In the genomic region with DNA sequence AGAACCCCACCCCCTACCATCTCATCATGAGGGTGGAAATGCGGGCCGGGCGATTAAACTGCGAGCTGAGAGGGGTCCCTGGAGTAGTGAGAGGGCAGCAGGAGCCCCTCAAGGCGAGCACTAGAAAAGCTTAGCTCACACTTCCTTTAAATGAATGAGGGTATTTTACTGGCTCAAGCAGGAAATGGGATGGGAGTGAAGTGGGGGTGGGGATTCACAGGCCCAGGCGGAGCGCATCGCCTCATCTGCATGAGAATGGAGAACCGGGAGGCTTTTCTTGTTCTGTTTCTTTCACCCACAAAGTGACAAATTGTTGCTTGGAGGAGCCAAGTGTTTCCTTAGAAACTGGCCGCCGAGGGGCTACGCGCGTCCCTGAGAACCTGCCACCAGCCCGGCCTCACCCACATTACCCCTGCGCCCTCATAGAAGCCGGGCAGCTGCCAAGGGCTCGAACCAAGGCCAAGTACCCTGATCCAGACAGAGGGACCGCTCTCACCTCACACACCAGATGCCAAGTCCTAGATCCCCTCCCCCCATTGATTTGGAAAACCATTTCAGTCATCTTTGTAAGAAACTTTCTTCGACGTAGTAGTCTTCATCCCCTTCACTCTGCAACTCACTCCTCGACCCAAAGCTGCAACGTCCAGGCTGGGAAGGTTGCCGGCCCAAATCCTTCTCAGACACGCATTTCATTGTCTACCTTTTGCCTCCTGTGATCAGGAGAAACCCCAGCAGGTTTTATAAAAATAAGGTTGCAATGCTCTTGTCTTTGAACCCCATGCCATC, we compare ENCODE assay signal across 11 mouse cellular contexts. TPM values are rescaled to one million over a fixed set of nuclear protein-coding genes. Genes with fewer than 3 reads are reported as not detected.
DNase-seq lines count a peak whose midpoint lies in the region; ATAC-seq and TF ChIP-seq lines count a peak whose summit lies in the region.
"Had no signal": no experiment of that assay in that cellular context is flagged by ENCODE, and none has a peak within 500 bp of the region (broad histone marks: within the 10 kb centered on the region; RNA-seq: fewer than 3 reads in every experiment).

No protein-coding gene starts in this region.

- H3K27ac ChIP-seq in embryonic facial prominence, embryonic 14.5 days (replicated peaks; ENCODE audit: low read depth, low read length) = no peak overlapping the region
- H3K27ac ChIP-seq in limb, embryonic 10.5 days = no peak overlapping the region
- H3K27ac ChIP-seq in olfactory bulb, adult 2 months (ENCODE audit: insufficient read depth, low read depth, low read length) = 0 out of 2 replicates have a peak overlapping the region, but pooled peaks have one; percentile 2
- H3K27ac ChIP-seq in kidney, embryonic 15.5 days = no peak overlapping the region
- H3K27ac ChIP-seq: heart, embryonic 15.5 days had no signal

- no peak for TF ChIP-seq CTCF in olfactory bulb, adult 2 months (IDR thresholded peaks at IDR 0.05; ENCODE audit: insufficient read depth, low read depth, low read length)

- no peak overlapping the region for H3K4me3 ChIP-seq in embryonic facial prominence, embryonic 14.5 days (ENCODE audit: low read depth, low read length)
- no peak overlapping the region for H3K4me3 ChIP-seq in limb, embryonic 10.5 days
- peak overlapping the region; percentile 31 for H3K4me3 ChIP-seq in olfactory bulb, adult 2 months (ENCODE audit: insufficient read depth, low read depth, low read length)
- H3K4me3 ChIP-seq in kidney, embryonic 15.5 days (replicated peaks) = no peak overlapping the region
- H3K4me3 ChIP-seq: heart, embryonic 15.5 days had no signal

- ATAC-seq in embryonic facial prominence, embryonic 14.5 days (ENCODE audit: low read depth) = no peak
- no peak for ATAC-seq in inflammation-experienced regulatory T-cells, adult 6 months
- ATAC-seq in kidney, embryonic 15.5 days (replicated peaks; ENCODE audit: low FRiP score) = no peak; the same call in 1 of the 2 replicates

- H3K9me3 ChIP-seq in embryonic facial prominence, embryonic 14.5 days (ENCODE audit: control insufficient read depth, low read length) = no peaks in the 10 kb centered on the region
- H3K9me3 ChIP-seq in limb, embryonic 10.5 days (replicated peaks) = no peaks in the 10 kb centered on the region
- H3K9me3 ChIP-seq in kidney, embryonic 15.5 days (replicated peaks) = no peaks in the 10 kb centered on the region
- H3K9me3 ChIP-seq: heart, embryonic 15.5 days had no signal

- no peak for TF ChIP-seq POLR2A in olfactory bulb, adult 2 months (IDR thresholded peaks at IDR 0.05; ENCODE audit: insufficient read depth, low read depth, low read length)

- 0 out of 2 replicates have a peak overlapping the region, but pooled peaks have one; percentile 38 for H3K4me2 ChIP-seq in embryonic facial prominence, embryonic 14.5 days (ENCODE audit: low read depth, low read length)
- H3K4me2 ChIP-seq in kidney, embryonic 15.5 days = no peak overlapping the region

- no peaks in the 10 kb centered on the region for H3K36me3 ChIP-seq in embryonic facial prominence, embryonic 14.5 days (ENCODE audit: control insufficient read depth, insufficient read depth, low read length)
- H3K36me3 ChIP-seq in limb, embryonic 10.5 days = no peaks in the 10 kb centered on the region
- H3K36me3 ChIP-seq in kidney, embryonic 15.5 days = no peaks in the 10 kb centered on the region
- H3K36me3 ChIP-seq: heart, embryonic 15.5 days had no signal

- no peak overlapping the region for H3K9ac ChIP-seq in embryonic facial prominence, embryonic 14.5 days (ENCODE audit: low read depth, low read length)
- H3K9ac ChIP-seq in kidney, embryonic 15.5 days = no peak overlapping the region
- H3K9ac ChIP-seq: heart, embryonic 15.5 days had no signal

- H3K4me1 ChIP-seq in embryonic facial prominence, embryonic 14.5 days (ENCODE audit: control insufficient read depth, insufficient read depth, low read length) = peaks cover 4% of the 10 kb centered on the region; the same call in 1 of the 2 replicates
- peaks cover 21% of the 10 kb centered on the region; the same call in 1 of the 2 replicates for H3K4me1 ChIP-seq in limb, embryonic 10.5 days
- peaks cover 10% of the 10 kb centered on the region for H3K4me1 ChIP-seq in olfactory bulb, adult 2 months (ENCODE audit: control insufficient read depth, insufficient read depth, low read length)
- H3K4me1 ChIP-seq in kidney, embryonic 15.5 days = peaks cover 17% of the 10 kb centered on the region

- WGBS in embryonic facial prominence, embryonic 14.5 days = 2% methylated on average over 17 of the region's 25 CpGs
- WGBS in limb, embryonic 10.5 days = 1% methylated on average over 25 of the region's 25 CpGs
- 14% methylated on average over 25 of the region's 25 CpGs for WGBS in olfactory bulb, adult 2 months
- WGBS in kidney, embryonic 15.5 days = 4% methylated on average over 25 of the region's 25 CpGs

- DNase-seq in cerebellum, postnatal 10 days = peak; percentile 53 to 64
- no peak for DNase-seq in cerebellum, adult 11 months
- DNase-seq in embryonic facial prominence, embryonic 14.5 days (ENCODE audit: low spot score) = no peak
- DNase-seq in limb, embryonic 10.5 days (ENCODE audit: low spot score) = peak; percentile 34
- no peak for DNase-seq in heart, adult 18-20 months

- H3K27me3 ChIP-seq in embryonic facial prominence, embryonic 14.5 days (replicated peaks; ENCODE audit: control insufficient read depth, insufficient read depth, low read length) = peaks cover 73% of the 10 kb centered on the region
- H3K27me3 ChIP-seq in limb, embryonic 10.5 days (ENCODE audit: low read depth, poor library complexity, severe bottlenecking) = peaks cover 79% of the 10 kb centered on the region
- peaks cover 75% of the 10 kb centered on the region for H3K27me3 ChIP-seq in kidney, embryonic 15.5 days

RNA-seq across cellular contexts. Expression of a gene that starts 8.7 kb away (rescaled TPM):
- polyA plus RNA-seq in embryonic facial prominence, embryonic 14.5 days (2014; fragmentation: Nextera tagmentation; extraction: Ambion mirVana) = 3.1 TPM in 2 replicates
- not detected in 2 replicates for polyA plus RNA-seq in limb, embryonic 10.5 days (2016; fragmentation: Nextera tagmentation; extraction: Ambion mirVana)
- not detected in 2 replicates for polyA plus RNA-seq in olfactory bulb, adult 2 months (2012; ENCODE audit: insufficient read depth, insufficient read length, low replicate concordance, missing spikeins)
- under 1 TPM in 1 of 2 experiments, not detected in 1; 0.13 TPM for total RNA-seq in heart, adult 18-20 months (2021)
- polyA plus RNA-seq in inflammation-experienced regulatory T-cells, adult 6 months (2017; shearing (Covaris generic)) = not detected
- polyA plus RNA-seq in kidney, embryonic 15.5 days (2015; fragmentation: Nextera tagmentation; extraction: Ambion mirVana) = 0.38 and 0.39 TPM in 2 replicates
- total RNA-seq: megakaryocyte-erythroid progenitor cell, adult 5-6 weeks had no signal
- polyA plus RNA-seq: liver, adult 2 months had no signal

Comparison
In these comparisons a context has a peak if more than half of its experiments do, and no peak if none do; other contexts are left out.
1. DNase-seq: peak in cerebellum, postnatal 10 days (2 of 2) and limb, embryonic 10.5 days (single experiment); none in cerebellum, adult 11 months (single experiment), embryonic facial prominence, embryonic 14.5 days (single experiment) and heart, adult 18-20 months (0 of 2).